Mouse (Mus musculus) intestine, postnatal 0 days (tissue): ENCODE data around the gene Zdhhc21. TPM values are rescaled to one million over a fixed set of nuclear protein-coding genes. Genes with fewer than 3 reads are reported as not detected.

Experiments
- ATAC-seq: fragments of 200-750 bp; cut with Nextera tagmentation; 2 replicates; pipeline ENCODE4 v1.8.0; 2017; ENCODE audit warnings: mild to moderate bottlenecking, moderate TSS enrichment, moderate library complexity
- H3K27ac ChIP-seq: fragments of 300-500 bp; sonication (generic); 2 replicates; pipeline ENCODE4 v1.5.1; 2014; ENCODE audit warnings: mild to moderate bottlenecking, low read depth, low read length, moderate library complexity
- H3K27me3 ChIP-seq: fragments of 300-500 bp; sonication (generic); replicated peaks from 2 replicates; pipeline ENCODE4 v1.6.1; 2014; ENCODE audit warnings: low read length, mixed read lengths; ENCODE audit not compliant: control insufficient read depth, insufficient read depth
- H3K36me3 ChIP-seq: fragments of 300-500 bp; sonication (generic); 2 replicates; pipeline ENCODE4 v1.6.1; 2014; ENCODE audit warnings: mild to moderate bottlenecking, moderate library complexity; ENCODE audit not compliant: control insufficient read depth, insufficient read depth
- H3K4me1 ChIP-seq: fragments of 300-500 bp; sonication (generic); replicated peaks from 2 replicates; pipeline ENCODE4 v1.6.1; 2014; ENCODE audit warnings: antibody characterized with exemption, low read length, mixed read lengths; ENCODE audit not compliant: control insufficient read depth, insufficient read depth
- H3K4me2 ChIP-seq: fragments of 300-500 bp; sonication (generic); replicated peaks from 2 replicates; pipeline ENCODE4 v1.6.1; 2014; ENCODE audit warnings: low read depth, mild to moderate bottlenecking, moderate library complexity
- H3K4me3 ChIP-seq: fragments of 300-500 bp; sonication (generic); 2 replicates; pipeline ENCODE4 v1.5.1; 2014; ENCODE audit warnings: low read depth, low read length
- H3K9ac ChIP-seq: fragments of 300-500 bp; sonication (generic); 2 replicates; pipeline ENCODE4 v1.6.1; 2014; ENCODE audit warnings: mild to moderate bottlenecking, low read depth, low read length
- H3K9me3 ChIP-seq: fragments of 300-500 bp; sonication (generic); 2 replicates; pipeline ENCODE4 v1.6.1; 2016; ENCODE audit warnings: mixed run types; ENCODE audit not compliant: control insufficient read depth
- CTCF ChIP-seq: sonication (generic); IDR thresholded peaks from 2 replicates; pipeline ENCODE4 v1.5.1; 2016; ENCODE audit warnings: low read depth, mild to moderate bottlenecking, control low read depth, antibody characterized with exemption, moderate library complexity
- WGBS: fragments of 180-500 bp; shearing (Covaris S2); extraction: QIAGEN DNeasy Blood & Tissue Kit; methylation state at CpG from one replicate; pipeline ENCODE4 v1.1.7; 2014; 5-methylcytosine and 5-hydroxymethylcytosine counted together
- polyA plus RNA-seq: library from polyadenylated mRNA; unstranded; fragments of >200 nt; fragmentation: Nextera tagmentation; extraction: Ambion mirVana; gene quantifications from 2 replicates; pipeline ENCODE4 v1.2.1, GENCODE M21; 2015

Gene Zdhhc21
- polyA plus RNA-seq, 1 experiment from 2014 or later: 8.1 TPM

GRCm38 (mm10) chr4:82879152-82879551, 19.4 kb upstream of the Zdhhc21 start:
- TF ChIP-seq CTCF: no peak
- no peaks in the 10 kb centered on the region for H3K27me3 ChIP-seq
- H3K9ac ChIP-seq: no peak overlapping the region
- no peak for ATAC-seq
- H3K4me2 ChIP-seq: no peak overlapping the region
- no peaks in the 10 kb centered on the region for H3K9me3 ChIP-seq
- no peak overlapping the region for H3K4me3 ChIP-seq
- H3K27ac ChIP-seq: no peak overlapping the region
- WGBS: 60% methylated on average over 6 of the region's 6 CpGs
- H3K36me3 ChIP-seq: no peaks in the 10 kb centered on the region
- no peaks in the 10 kb centered on the region for H3K4me1 ChIP-seq

DNA sequence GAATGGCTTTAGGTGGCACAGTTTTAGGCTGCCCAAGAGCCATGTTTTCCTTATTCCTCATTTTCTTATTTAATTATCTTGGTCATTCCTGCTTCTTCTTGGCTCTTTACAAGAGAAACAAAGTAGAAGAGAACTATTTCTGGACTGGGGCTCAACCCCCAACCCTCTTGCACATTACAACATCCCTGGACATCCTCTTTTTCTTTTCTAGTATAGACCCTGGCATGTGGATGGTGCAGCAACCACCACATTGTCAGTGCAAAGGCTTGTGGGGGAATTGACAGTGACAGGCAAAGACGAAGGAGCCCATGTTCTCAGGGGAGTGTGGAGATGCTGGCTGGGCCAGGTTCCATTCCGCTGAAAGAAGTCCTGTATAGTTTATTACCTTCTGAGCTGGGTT, 16.9 kb upstream of the Zdhhc21 start:
- H3K9me3 ChIP-seq: no peaks in the 10 kb centered on the region
- no peaks in the 10 kb centered on the region for H3K4me1 ChIP-seq
- H3K4me3 ChIP-seq: no peak overlapping the region
- H3K27ac ChIP-seq: no peak overlapping the region
- no peak overlapping the region for H3K4me2 ChIP-seq
- WGBS: 90% methylated on average over 2 of the region's 2 CpGs
- H3K27me3 ChIP-seq: no peaks in the 10 kb centered on the region
- TF ChIP-seq CTCF: no peak
- no peaks in the 10 kb centered on the region for H3K36me3 ChIP-seq
- no peak for ATAC-seq
- no peak overlapping the region for H3K9ac ChIP-seq

- Histone ChIP-seq H3K9me3 (no peaks in the 10 kb centered on the region), H3K9ac (no peak overlapping the region), H3K4me1 (no peaks in the 10 kb centered on the region), H3K27me3 (no peaks in the 10 kb centered on the region), H3K4me2 (no peak overlapping the region), H3K36me3 (no peaks in the 10 kb centered on the region), H3K27ac (no peak overlapping the region), H3K4me3 (no peak overlapping the region)
- TF ChIP-seq CTCF: no peak
- ATAC-seq: no peak
- 61% methylated on average over 4 of the region's 4 CpGs for WGBS
Measured at GRCm38 (mm10) chr4:82875532-82875931, 15.8 kb upstream of the Zdhhc21 start.

DNA sequence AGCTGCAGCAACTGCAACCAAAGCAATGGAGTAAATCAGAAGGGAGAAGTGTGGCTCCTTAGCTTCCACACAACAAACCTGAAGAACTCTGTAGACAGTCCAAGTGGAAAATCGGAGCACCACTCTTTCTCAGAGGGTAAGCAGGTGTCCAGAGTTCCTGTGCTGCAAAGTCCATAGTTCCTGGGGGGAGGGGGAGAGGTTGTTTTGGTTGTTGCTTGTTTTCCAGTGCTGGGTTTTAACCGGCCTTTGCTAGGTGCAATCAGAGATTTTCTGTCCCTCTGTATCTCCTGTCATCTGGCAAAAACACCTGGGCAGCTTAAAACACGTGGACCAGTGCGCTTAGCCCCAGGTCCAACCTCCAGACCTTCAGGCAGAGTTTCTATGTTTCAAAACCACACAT, 15.0 kb upstream of the Zdhhc21 start:
- ATAC-seq: no peak
- WGBS: 66% methylated on average over 4 of the region's 4 CpGs
- Histone ChIP-seq H3K4me3 (no peak overlapping the region), H3K9me3 (peaks cover 4% of the 10 kb centered on the region; the same call in 1 of the 2 replicates), H3K27me3 (no peaks in the 10 kb centered on the region), H3K27ac (no peak overlapping the region), H3K9ac (no peak overlapping the region), H3K4me1 (no peaks in the 10 kb centered on the region), H3K36me3 (no peaks in the 10 kb centered on the region), H3K4me2 (no peak overlapping the region)
- no peak for TF ChIP-seq CTCF

- TF ChIP-seq CTCF: no peak
- no peaks in the 10 kb centered on the region for H3K4me1 ChIP-seq
- H3K27me3 ChIP-seq: no peaks in the 10 kb centered on the region
- peaks cover 4% of the 10 kb centered on the region; the same call in 1 of the 2 replicates for H3K9me3 ChIP-seq
- ATAC-seq: no peak
- H3K4me3 ChIP-seq: no peak overlapping the region
- 59% methylated on average over 4 of the region's 4 CpGs for WGBS
- H3K36me3 ChIP-seq: no peaks in the 10 kb centered on the region
- no peak overlapping the region for H3K4me2 ChIP-seq
- no peak overlapping the region for H3K27ac ChIP-seq
- no peak overlapping the region for H3K9ac ChIP-seq
Measured at GRCm38 (mm10) chr4:82872548-82872947, 12.8 kb upstream of the Zdhhc21 start.

GRCm38 (mm10) chr4:82872121-82872520, 12.4 kb upstream of the Zdhhc21 start:
- no peak for ATAC-seq
- H3K27me3 ChIP-seq: no peaks in the 10 kb centered on the region
- H3K4me2 ChIP-seq: no peak overlapping the region
- TF ChIP-seq CTCF: no peak
- H3K9ac ChIP-seq: no peak overlapping the region
- H3K36me3 ChIP-seq: no peaks in the 10 kb centered on the region
- H3K9me3 ChIP-seq: peaks cover 4% of the 10 kb centered on the region; the same call in 1 of the 2 replicates
- H3K4me3 ChIP-seq: no peak overlapping the region
- WGBS: 47% methylated on average over 6 of the region's 6 CpGs
- H3K27ac ChIP-seq: no peak overlapping the region
- no peaks in the 10 kb centered on the region for H3K4me1 ChIP-seq

DNA sequence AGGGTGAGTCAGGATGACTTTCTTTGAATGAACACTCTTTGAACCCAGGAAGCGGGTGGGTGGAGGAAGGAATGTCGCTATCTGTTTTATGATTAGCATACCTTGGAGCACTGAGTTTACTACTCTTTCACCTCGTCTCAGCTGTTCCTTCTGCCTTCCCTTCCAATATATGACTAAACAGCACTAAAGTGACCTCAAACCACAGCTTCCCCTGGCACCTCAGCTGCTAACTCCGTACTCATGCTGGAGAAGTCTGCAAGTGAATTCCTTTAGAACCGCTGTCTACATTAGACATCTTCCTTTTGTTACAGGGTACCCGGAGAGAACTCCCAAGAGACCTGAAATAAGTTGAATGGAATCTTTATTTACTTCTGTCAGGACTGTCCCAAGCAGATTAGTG, 11.2 kb upstream of the Zdhhc21 start:
- 50% methylated on average over 6 of the region's 6 CpGs for WGBS
- Histone ChIP-seq H3K36me3 (no peaks in the 10 kb centered on the region), H3K4me3 (no peak overlapping the region), H3K9ac (no peak overlapping the region), H3K4me1 (no peaks in the 10 kb centered on the region), H3K27me3 (no peaks in the 10 kb centered on the region), H3K4me2 (no peak overlapping the region), H3K27ac (no peak overlapping the region), H3K9me3 (peaks cover 4% of the 10 kb centered on the region; the same call in 1 of the 2 replicates)
- no peak for ATAC-seq
- no peak for TF ChIP-seq CTCF
